Mouse (Mus musculus) gastrocnemius, adult 18-20 months (tissue): ENCODE measurements at regions not wholly inside any gene's neighbourhood (a gene's known extent, or its start where the extent isn't known, plus 50 kb on each side); places are given as distances from the start of the nearest gene placed in this dataset.
"Not testable (repeated sequence)": the region's sequence is repeated elsewhere in the genome, so short reads cannot be mapped to it uniquely, and the experiment has no call there.

Experiments used
- DNase-seq: peaks from one replicate; pipeline ENCODE4 v3.0.0; 2021; ENCODE audit warnings: low spot score

DNA sequence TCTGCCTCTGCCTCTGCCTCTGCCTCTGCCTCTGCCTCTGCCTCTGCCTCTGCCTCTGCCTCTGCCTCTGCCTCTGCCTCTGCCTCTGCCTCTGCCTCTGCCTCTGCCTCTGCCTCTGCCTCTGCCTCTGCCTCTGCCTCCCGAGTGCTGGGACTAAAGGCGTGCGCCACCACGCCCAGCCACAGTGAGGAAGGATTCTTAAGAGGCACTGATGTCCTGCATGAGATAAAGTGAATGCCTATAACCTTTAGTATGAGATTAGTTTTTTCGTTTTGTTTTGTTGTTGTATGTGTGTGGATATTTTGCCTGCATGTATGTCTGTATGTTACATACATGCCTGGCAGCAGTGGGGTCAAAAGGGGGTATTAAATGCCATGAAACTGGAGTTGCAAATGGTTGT, 63.2 kb downstream of the Hlx start:
- DNase-seq: not testable (repeated sequence)

DNA sequence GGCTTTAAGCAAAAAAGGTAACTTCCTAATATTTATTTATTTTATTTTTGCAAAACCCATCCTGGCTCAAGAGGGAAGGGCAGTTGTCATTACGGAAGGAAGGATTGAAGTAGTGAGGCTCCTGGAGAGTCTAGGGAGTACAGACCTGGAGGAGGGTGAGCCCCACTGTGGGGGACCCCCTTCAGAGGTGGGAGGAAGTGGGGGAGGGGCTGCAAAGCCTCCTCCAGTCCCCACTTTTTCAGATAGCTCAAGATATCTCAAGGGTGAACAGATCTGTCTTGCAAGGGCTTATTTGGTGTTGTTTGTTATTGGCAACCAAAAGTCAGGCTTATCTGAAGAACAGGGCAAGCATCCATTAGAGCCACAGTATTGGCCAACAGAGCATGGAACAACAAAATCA, 64.0 kb downstream of the Hlx start:
- DNase-seq: no peak

DNA sequence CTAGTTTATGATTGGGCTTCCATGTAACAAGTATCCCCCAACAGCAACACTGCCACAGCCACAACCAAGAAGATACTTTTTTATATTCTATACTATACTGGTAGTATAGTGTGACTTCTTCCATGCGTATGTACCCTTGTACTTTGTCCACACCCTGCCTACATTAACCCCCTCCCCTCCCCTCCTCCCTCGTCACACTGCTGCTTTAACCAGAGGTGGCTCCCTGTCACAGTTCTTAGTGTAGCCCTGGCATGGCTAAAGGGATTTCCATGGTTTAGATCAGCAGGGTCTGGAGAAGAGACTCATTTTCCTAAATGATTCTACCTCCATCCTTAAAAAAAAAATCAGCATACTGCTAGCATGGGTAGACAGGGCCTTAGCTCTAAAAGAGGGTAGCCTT, 64.4 kb downstream of the Hlx start:
- no peak for DNase-seq

DNA sequence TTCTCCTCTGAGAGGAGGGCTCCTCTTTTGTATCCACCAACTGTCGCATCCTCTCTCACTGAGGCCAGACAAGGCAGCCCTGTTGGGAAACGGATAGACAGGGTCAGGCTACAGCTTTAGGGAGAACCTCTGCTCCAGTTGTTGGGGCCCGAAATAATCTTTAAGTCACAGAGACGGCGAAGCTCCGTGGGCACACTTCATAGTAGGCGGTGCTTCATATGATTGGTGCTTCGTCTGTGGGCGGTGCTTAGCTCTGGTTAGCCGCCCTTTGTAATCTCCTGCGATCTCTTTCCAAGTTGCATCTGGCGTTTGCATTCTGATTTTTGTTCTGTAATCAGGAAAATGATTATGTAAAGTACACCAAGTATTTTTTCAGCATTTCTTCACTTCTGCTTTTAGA, 67.2 kb downstream of the Hlx start:
- no peak for DNase-seq

DNA sequence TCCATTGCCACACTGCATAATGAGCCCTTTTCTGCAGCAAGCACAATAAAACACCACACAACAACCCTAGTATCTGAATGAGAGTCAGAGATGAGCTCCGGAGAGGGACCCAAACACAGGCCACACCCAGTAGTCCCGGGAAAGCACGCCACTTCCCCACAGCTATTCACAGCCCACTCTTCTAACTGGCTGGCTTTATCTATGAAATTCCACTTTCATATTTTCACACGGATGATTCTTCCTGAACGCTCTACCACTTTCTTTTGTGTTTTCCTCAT, 68.4 kb downstream of the Hlx start:
- DNase-seq: no peak

DNA sequence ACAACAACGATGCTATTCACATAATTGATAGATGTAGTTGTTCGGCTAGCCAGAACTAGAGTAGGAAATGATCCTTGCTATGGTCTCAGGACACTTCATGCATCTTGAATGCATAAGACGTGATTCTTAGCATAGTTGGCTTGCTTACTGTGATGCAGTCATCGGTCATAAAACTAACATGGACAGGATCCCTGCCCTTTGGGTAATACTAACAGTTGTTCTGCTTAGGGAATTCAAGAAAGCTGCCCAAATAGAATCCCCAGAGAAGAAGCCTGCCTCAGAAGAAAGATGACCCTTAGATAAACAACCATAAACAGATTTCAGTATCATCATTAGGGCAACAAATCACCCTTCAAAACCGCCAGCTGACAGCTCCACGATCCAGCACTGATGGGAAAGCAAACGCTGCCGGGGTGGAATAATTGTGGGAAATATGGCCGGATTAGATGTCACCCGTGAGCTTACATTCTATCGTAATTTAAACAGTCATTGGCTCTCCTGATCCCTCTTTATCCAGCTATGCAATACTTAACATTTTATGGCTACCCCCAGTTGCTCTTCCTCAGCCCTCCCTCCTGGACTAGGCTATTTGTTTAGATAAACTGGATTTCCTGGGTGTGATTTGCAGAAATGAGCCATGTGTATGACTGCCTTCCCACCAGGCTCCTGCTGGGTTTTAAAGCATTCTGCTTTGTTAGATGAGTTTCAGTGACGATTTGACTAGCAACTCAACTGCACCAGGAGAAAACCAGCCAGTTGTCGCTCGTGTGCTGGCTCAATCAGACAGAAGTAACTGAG, 68.9 kb downstream of the Hlx start:
- no peak for DNase-seq

DNA sequence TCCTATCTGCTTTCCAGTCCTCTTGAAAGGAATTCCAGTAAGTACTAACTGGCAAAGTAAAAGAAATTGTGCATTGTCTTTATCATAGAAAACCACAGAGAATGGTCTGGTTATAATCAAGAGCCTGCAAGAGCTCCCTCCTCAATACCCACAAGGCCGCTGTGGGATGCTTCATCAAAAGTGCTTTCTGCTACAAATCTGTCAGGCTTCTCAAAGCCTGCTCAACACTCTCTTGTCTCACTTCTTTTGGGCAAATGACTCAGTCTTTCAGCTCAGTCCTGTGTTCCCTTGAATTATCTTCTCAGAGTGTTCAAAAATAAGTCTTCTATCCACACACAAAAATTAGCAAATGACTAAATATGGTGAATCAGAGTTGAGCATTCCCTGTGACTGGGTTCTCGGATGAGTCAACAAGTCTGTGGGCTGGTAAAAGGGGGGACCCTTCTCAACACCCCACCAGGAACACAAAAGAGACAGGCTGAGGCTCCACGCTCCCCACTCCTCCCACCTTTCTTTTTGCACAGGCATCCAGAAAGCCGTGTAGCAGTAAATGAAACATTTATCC, 81.8 kb downstream of the Hlx start:
- no peak for DNase-seq

DNA sequence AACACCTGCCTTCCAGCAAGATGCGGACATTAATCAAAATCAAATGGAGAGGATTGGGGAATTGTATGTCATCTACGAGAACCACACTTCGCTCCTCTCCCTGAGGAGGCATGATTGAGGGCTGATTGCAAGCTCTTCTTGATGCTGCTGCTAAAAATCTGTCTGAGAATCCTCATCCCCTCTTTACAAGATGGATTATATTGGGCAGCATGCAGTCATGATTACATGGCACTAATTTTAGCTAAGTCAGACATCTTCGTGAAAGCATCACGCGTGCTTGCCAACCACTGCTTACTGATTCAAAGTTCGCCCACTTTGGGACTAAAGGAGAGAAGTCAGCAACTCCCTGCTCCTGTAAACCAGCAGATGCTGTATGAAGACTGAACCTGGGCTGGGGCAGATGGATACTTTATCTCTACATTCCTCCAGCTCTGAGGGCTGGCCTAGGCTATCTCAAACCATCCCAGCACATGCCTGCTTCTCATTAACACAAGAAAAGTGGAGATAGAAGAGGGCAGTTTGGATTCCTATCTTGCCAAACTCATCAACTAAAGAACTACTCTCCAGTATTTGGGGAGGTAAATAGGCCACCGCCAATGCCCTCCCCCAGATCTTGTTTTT, 84.4 kb downstream of the Hlx start:
- DNase-seq: no peak

DNA sequence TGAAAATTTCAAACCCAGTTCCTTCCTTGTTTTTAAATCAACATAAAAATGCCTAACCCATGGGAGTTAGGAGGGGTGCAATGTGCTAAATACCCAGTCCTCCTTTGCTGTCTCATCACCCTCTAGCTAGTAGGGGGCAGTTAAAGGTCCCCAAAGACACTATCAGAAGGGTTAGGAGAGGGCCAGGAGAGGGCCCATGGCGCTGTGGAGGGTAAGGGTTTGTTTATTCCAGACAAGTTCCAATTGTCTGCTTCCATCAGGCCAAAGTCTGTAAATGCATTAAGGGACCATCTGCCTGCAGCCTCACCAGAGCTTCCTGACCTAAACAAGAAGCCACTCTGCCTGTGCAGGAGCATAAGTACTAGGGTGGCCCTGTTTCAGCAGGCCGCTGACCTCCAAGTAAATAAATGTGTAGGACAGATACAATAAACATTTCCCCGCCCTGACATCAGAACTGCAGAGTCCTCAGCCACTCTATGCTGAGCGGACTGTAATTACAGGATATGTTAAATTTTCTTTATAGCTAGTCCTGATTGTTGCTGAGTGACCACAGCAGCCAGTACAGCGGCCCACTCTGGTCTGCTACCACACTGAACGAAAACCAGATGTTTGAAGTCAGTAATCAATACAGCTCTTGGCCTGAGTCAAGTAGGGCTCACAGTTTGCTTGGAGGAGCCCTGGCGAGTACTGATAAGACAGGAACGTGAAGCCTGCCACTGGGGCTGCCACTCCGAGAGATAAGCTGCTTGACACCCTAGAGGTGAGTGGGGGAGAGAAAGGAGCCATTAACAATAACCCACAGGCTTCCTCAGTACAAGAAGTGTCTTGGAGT, 87.4 kb downstream of the Hlx start:
- DNase-seq: no peak

DNA sequence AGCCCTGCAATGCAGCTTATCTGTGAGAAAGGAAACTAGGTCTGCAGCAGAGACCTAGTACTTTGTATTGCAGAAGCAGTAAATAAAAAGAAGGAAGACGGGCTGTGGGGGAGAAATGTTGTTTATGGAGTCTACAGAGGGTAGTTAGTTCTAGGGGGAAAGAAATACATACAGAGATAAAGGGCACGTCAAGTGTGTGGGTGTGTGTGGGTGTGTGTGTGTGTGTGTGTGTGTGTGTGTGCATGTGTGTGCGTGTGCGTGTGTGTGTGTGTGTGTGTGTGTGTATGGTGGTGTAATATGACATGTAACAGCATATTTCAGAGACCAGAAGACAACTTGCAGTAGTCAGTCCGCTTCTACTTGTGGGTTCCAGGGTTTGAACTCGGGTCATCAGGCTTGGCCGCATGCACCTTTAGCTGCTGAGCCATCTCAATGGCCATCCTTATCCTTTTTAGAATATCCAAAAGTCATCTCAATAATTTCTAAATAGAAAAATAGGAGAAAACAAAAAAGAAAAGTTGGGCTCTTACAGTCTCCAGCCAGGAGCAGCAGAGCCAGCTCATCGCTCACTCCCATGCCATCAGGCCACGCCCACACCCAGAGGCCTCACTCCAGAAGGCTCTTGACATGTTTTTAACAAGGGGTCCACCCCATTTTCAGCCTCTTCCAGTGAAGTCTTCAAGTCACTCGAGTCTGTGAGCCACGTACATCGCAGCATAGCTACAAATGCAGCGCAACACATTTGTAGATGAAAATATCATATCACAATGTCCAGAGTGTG, 101.5 kb downstream of the Hlx start:
- no peak for DNase-seq

DNA sequence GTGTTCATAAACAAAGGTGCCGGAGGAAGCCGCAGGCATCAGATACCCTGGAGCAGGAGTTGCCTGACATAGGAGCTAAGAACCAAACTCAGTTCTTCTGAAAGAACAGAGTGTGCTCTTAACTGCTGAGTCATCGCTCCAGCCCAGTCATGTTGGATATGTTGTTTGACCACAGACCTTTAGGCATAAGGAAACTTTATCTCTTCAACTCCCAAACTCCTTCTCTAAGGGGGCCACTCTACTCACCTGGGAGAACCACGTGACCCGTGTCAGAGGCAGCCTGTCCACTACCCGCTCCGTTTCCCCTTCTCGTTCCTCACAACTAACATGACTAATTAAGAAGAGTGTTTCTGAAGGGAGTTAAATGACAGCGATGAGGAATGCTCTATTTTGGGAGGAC, 103.2 kb downstream of the Hlx start:
- DNase-seq: peak; percentile 60

DNA sequence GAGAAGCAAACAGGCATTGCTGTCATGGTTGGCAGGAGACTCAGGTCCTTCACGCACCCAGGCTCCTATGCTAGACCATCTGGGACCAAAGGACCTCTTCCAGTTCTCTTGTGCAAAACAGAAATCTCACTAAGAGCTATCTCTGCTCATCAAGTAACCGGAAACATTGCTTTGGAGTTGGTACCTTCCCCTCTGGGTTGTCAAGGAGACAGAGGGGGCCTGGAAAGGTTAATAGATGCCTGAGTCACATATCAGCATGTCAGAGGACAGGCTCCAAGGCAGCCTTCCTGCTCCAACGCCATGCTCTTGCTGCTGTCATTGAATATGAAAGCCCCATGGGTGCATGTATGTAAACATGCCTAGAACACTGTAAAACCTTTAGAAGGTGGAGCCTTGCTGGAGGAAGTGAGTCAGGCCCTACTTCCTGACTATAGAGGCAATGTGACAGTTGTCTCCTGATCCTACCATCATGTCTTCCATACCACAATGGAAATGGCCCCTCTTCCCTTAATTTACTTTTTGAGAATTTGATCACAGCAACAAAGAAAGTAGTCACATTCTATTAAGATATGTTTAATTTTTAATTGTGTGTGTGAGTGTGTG, 103.8 kb downstream of the Hlx start:
- no peak for DNase-seq

DNA sequence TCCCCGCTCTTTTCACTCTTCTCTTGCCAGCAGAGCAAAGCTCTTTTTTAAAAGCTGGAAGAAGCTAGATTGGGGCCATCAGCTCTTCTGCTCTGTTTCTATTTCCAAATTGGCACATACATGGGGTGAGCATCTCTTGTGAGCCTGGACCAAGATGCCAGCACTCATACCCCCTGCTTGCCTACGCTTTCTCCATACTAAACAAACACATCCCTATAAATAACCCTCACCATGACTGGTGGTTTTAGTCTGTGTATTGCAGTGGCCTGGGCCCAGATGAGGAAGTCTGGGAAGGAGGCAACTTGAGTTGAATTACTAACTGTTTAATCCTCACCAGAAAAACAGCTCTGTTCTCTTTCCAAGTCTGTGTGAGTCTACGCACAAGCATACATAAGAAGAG, 110.0 kb downstream of the Hlx start:
- no peak for DNase-seq

DNA sequence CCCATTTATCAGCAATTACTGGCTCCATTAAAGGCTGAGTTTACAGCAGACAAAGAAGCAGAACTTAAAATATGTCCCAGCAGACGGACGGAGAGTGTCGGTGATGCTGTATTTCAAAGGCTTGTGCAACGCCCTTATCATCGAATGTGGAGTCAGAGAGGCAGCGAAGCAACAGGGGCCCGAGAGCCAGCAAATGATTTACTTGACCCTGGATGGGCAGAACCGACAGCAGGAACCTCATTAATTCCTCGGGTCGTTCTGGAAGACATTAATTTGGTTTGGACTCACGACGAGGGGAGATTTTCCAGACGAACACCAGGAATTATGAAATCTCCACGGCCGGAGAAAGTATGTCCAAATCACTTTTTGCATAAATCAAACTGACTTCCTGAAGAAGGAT, 110.5 kb downstream of the Hlx start:
- DNase-seq: no peak

DNA sequence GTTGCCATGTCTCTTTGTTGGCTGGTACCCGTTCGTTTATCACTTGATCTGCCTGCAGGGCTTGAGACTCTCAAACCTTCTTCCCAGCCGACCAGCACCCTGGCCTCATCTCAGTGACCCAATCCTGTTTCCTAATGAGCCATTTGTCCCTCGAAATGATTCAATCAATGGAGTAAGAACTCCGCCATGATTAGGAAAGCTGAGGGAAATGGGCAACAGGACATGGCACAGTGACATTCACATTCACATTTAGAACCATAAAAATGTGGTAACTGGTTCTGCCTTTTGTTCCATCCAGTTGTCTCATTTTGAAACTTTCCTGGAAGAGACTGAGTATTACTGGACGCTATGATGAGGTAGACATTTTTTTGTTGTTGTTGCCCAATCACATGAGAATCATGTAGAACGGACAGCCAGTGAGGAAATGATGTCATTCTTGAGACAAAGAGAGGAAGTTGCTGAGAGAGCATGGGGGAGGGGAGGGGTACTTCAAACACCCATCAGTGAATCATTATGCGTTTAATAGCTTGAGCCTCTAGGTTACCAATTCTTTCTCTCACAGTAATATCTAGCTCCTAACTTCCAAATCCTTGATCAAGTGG, 114.5 kb downstream of the Hlx start:
- no peak for DNase-seq

DNA sequence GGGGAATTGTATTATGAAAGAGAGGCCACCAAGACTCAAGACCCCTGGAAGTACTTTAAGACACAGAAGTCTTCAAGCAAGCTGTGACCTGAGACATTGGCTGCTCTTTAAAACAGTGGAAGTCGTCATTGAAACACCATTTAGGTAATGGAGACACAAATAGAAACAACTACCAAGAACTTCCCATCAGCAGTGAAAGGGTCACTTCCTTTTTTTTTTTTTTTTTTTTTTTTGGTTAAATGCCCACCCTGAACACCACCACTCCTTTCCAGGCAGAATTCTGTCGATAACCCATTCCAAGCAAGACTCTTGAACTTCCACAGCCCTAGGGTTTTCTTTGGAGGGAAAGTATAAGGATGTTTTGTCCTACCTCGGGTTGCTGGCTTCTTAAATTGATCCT, 116.4 kb downstream of the Hlx start:
- DNase-seq: no peak

DNA sequence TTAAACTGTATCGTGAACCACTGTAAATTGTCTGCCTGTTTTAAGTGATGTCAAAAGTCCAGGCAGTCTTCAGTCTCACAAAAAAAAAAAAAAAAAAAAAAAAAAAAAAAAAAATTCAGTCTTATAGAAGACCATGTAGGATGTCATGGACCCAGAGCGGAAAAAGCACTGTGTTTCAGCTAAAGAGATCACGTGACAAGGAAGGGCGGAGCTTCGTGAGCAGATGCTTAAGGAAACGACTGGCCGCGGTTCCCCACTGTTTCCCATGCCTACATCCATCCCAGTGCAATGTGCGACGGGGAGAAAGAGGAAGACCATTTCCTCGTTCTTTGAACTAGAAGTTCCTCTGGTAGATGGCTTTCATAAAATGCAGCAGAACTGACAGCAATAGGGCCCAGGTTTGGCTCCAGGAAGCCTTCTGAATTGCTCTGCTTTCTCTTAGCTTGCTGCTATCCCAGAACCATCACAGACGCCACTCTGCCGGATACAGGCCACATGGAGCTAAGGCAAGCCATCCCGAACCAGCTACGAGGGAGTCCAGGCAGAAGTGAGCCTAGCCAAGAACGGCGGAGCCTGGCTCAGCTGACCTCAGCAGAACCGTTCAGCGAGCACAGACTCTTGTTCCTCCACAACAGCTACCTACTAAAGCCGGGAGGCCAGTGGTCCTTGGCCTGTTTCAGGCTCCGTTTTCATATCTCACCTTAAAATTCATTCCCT, 117.6 kb downstream of the Hlx start:
- no peak for DNase-seq

DNA sequence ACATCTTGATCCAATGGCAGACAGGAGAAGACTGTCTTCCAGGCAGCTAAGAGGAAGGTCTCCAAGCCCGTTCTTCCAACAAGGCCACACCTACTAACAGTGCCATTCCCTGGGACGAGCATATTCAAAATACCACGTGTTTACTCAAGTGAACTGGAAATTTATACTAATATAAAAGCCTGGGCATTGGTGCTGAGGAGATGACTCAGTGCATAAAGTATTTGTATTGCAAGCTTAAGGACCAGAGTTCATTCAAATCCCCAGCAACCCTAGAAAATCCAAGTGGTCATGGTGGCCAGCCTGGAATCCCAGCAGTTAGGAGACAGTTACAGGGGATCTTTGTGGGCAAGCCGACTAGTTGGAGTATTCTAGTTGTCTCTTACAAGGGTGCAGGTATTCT, 119.5 kb downstream of the Hlx start:
- no peak for DNase-seq

DNA sequence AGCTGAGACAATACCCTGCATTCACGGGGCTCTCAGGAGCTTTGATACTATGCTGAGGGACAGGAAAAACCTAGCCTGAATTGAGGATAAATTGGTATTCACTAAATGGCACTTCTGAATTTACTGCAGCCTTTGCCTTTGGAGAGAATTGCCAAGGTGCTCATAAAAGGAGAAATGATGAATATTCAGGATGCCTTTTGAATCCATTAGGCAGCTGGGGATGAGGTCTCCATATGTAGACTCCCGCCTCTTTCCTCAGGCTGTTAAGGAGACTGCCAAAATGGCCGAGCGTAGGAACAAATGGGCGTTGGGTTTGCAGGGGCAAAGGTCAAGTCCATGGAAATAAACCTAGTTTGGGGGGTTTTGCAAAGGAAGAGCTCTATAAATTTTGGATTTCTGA, 123.5 kb downstream of the Hlx start:
- no peak for DNase-seq

DNA sequence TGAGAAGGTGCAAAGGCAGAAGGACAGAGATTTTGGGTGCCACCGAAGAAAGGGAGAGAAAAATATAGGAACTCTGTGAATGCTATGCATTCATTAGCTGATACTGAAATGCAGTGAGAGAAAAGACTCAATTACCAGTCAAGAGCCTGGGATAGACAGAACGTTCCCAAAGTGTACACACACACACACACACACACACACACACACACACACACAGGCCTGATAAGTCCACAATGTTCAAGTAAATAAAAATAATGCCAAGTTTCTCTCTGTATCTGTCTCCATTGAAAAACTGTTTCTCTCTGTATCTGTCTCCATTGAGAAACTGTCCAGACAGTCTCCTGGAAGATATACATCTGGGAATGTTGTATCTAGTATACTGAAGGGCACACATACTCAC, 124.1 kb downstream of the Hlx start:
- DNase-seq: no peak
